Mouse (Mus musculus) heart, embryonic 11.5 days (tissue): ENCODE data around the gene Brd7. TPM values are rescaled to one million over a fixed set of nuclear protein-coding genes. Genes with fewer than 3 reads are reported as not detected.

Source experiments
- ATAC-seq: fragments of 200-750 bp; cut with Nextera tagmentation; replicated peaks from 2 replicates; pipeline ENCODE4 v1.8.0; 2017; ENCODE audit warnings: moderate library complexity; ENCODE audit not compliant: insufficient number of reproducible peaks, low FRiP score, low TSS enrichment
- H3K27ac ChIP-seq: fragments of 300-500 bp; sonication (generic); 2 replicates; pipeline ENCODE4 v1.5.1; 2014; ENCODE audit warnings: mild to moderate bottlenecking, low read depth, low read length
- H3K27me3 ChIP-seq: fragments of 300-500 bp; sonication (generic); 2 replicates; pipeline ENCODE4 v1.6.1; 2014; ENCODE audit warnings: mild to moderate bottlenecking, low read length, mixed read lengths; ENCODE audit not compliant: control insufficient read depth, insufficient read depth
- H3K36me3 ChIP-seq: fragments of 300-500 bp; sonication (generic); 2 replicates; pipeline ENCODE4 v1.6.1; 2014; ENCODE audit warnings: mild to moderate bottlenecking, low read length, moderate library complexity, mixed read lengths; ENCODE audit not compliant: control insufficient read depth, insufficient read depth
- H3K4me1 ChIP-seq: fragments of 300-500 bp; sonication (generic); 2 replicates; pipeline ENCODE4 v1.6.1; 2014; ENCODE audit warnings: low read length; ENCODE audit not compliant: control insufficient read depth, insufficient read depth
- H3K4me2 ChIP-seq: fragments of 300-500 bp; sonication (generic); 2 replicates; pipeline ENCODE4 v1.6.1; 2014; ENCODE audit warnings: mild to moderate bottlenecking, moderate library complexity
- H3K4me3 ChIP-seq: fragments of 300-500 bp; sonication (generic); 2 replicates; pipeline ENCODE4 v1.5.1; 2014; ENCODE audit warnings: low read depth, low read length
- H3K9ac ChIP-seq: fragments of 300-500 bp; sonication (generic); 2 replicates; pipeline ENCODE4 v1.6.1; 2014; ENCODE audit warnings: mild to moderate bottlenecking, low read depth, low read length, moderate library complexity
- H3K9me3 ChIP-seq: fragments of 300-500 bp; sonication (generic); replicated peaks from 2 replicates; pipeline ENCODE4 v1.6.1; 2016; ENCODE audit warnings: low read length; ENCODE audit not compliant: control insufficient read depth
- WGBS: fragments of 180-500 bp; shearing (Covaris S2); extraction: QIAGEN DNeasy Blood & Tissue Kit; methylation state at CpG from one replicate; pipeline ENCODE4 v1.1.7; 2014; ENCODE audit not compliant: insufficient replicate concordance; 5-methylcytosine and 5-hydroxymethylcytosine counted together
- polyA plus RNA-seq: library from polyadenylated mRNA; unstranded; fragments of >200 nt; fragmentation: Nextera tagmentation; extraction: Ambion mirVana; gene quantifications from 2 replicates; pipeline ENCODE4 v1.2.1, GENCODE M21; 2014

Gene Brd7
- polyA plus RNA-seq, 1 experiment from 2014 or later = 79.7 TPM

- H3K36me3 ChIP-seq = peaks cover 10% of the 10 kb centered on the region
- peak overlapping the region; percentile 97 for H3K9ac ChIP-seq
- H3K27me3 ChIP-seq = no peaks in the 10 kb centered on the region
- ATAC-seq = no peak
- WGBS = 31% methylated on average over 11 of the region's 11 CpGs
- H3K9me3 ChIP-seq = no peaks in the 10 kb centered on the region
- peaks cover 11% of the 10 kb centered on the region for H3K4me1 ChIP-seq
- no peak overlapping the region for H3K27ac ChIP-seq
- peak overlapping the region; percentile 97 for H3K4me3 ChIP-seq
- peak overlapping the region; percentile 89 for H3K4me2 ChIP-seq
Measured at GRCm38 (mm10) chr8:88362446-88363150, 604 bp upstream of the Brd7 start.

- ATAC-seq = no peak
- H3K36me3 ChIP-seq = peaks cover 10% of the 10 kb centered on the region
- H3K4me1 ChIP-seq = peaks cover 11% of the 10 kb centered on the region
- H3K9me3 ChIP-seq = no peaks in the 10 kb centered on the region
- H3K27ac ChIP-seq = peak overlapping the region; percentile 86
- no peaks in the 10 kb centered on the region for H3K27me3 ChIP-seq
- H3K9ac ChIP-seq = peak overlapping the region; percentile 97
- H3K4me2 ChIP-seq = peak overlapping the region; percentile 89
- 1% methylated on average over 31 of the region's 31 CpGs for WGBS
- peak overlapping the region; percentile 97 for H3K4me3 ChIP-seq
Measured at GRCm38 (mm10) chr8:88361044-88361707, 818 bp downstream of the Brd7 start.

DNA sequence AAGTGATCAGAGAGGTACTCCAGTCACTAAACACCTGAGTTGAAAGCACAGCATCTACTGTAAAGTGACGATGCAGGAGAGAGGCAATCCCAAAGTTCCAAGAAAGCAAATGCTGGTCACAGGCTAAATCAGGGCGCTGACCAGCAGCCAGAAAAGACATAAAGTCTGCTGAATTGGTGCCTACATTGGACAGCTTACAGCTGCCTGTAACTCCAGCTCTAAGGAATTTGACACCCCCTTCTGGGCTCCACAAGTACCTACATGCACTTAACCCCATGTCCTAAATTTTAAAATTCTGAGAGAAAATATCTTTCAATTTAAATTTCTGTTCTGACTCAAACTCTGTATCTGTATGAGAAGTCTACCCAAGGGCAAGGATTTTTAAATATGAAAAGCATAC lies 2.0 kb downstream of the Brd7 start:
- no peak overlapping the region for H3K9ac ChIP-seq

DNA sequence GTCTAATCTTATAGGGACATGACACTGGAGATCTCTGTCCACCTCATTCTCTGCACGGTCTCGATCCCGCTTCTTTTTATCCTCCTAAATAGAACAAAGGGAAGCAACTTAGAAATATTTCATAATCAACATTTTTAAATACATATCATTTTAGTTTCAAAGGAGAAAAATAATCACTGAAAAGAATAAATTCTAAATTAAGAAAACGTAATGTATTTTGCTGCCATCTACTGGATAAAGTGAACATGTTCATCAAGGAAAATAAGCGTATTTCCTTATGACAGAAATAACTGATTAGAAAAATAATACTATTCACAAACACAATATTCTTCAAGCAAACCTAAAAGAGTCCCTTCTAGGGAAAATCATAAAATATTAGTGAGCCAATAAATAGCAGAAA lies 4.0 kb downstream of the Brd7 start:
- no peak overlapping the region for H3K27ac ChIP-seq
- H3K9me3 ChIP-seq = no peaks in the 10 kb centered on the region
- WGBS = 86% methylated on average over 5 of the region's 5 CpGs

More for the DNA sequence above, 2.0 kb downstream of the Brd7 start:
- H3K27ac ChIP-seq = no peak overlapping the region
- H3K27me3 ChIP-seq = no peaks in the 10 kb centered on the region
- 83% methylated on average over 2 of the region's 2 CpGs for WGBS
- H3K4me1 ChIP-seq = peaks cover 11% of the 10 kb centered on the region
- H3K36me3 ChIP-seq = peaks cover 12% of the 10 kb centered on the region
- peak overlapping the region; percentile 89 for H3K4me2 ChIP-seq
- no peak overlapping the region for H3K4me3 ChIP-seq
- ATAC-seq = no peak
- H3K9me3 ChIP-seq = no peaks in the 10 kb centered on the region

GRCm38 (mm10) chr8:88357226-88357933 lies 4.6 kb downstream of the Brd7 start:
- Histone ChIP-seq H3K27ac (no peak overlapping the region), H3K4me2 (no peak overlapping the region), H3K4me3 (no peak overlapping the region), H3K4me1 (peaks cover 5% of the 10 kb centered on the region; the same call in 1 of the 2 replicates), H3K9ac (no peak overlapping the region), H3K27me3 (no peaks in the 10 kb centered on the region), H3K36me3 (peaks cover 28% of the 10 kb centered on the region), H3K9me3 (no peaks in the 10 kb centered on the region)
- 84% methylated on average over 5 of the region's 5 CpGs for WGBS
- no peak for ATAC-seq

More for the DNA sequence above, 4.0 kb downstream of the Brd7 start:
- no peak overlapping the region for H3K4me2 ChIP-seq
- H3K9ac ChIP-seq = no peak overlapping the region
- H3K27me3 ChIP-seq = no peaks in the 10 kb centered on the region
- H3K36me3 ChIP-seq = peaks cover 26% of the 10 kb centered on the region
- no peak for ATAC-seq
- H3K4me3 ChIP-seq = no peak overlapping the region
- peaks cover 9% of the 10 kb centered on the region for H3K4me1 ChIP-seq

DNA sequence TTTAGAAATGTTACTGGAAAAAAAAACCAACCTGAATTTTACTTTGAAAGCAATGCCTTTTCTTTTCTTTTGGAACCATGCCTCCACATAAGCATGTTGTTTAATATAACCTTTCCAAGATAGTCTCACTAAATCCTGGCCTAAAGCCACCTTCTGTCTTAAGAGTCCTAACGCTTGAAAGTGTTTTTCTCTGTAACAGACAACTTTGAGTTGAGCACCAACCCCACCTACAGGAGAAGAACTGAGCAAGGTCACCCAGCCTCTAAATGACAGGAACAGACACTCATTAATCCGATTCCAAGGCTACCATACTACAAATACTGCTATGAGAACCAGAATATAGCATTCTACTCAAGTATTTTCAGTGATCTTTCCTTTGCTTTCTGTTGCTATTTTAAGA lies 12.9 kb downstream of the Brd7 start:
- Histone ChIP-seq H3K36me3 (peaks cover 47% of the 10 kb centered on the region), H3K27ac (peak overlapping the region; percentile 41; the same call in 1 of the 2 replicates)
- no peak for ATAC-seq

GRCm38 (mm10) chr8:88342026-88342425 lies 20.0 kb downstream of the Brd7 start:
- H3K27ac ChIP-seq = no peak overlapping the region
- H3K27me3 ChIP-seq = no peaks in the 10 kb centered on the region
- H3K4me2 ChIP-seq = no peak overlapping the region
- no peak for ATAC-seq
- H3K4me1 ChIP-seq = peaks cover 6% of the 10 kb centered on the region
- H3K9me3 ChIP-seq = no peaks in the 10 kb centered on the region
- no peak overlapping the region for H3K9ac ChIP-seq
- H3K36me3 ChIP-seq = peaks cover 38% of the 10 kb centered on the region
- 90% methylated on average over 4 of the region's 4 CpGs for WGBS
- no peak overlapping the region for H3K4me3 ChIP-seq

More for the DNA sequence above, 12.9 kb downstream of the Brd7 start:
- Histone ChIP-seq H3K4me3 (no peak overlapping the region), H3K9ac (no peak overlapping the region), H3K27me3 (no peaks in the 10 kb centered on the region), H3K4me1 (no peaks in the 10 kb centered on the region), H3K9me3 (no peaks in the 10 kb centered on the region), H3K4me2 (no peak overlapping the region)
- WGBS = 69% methylated on average over 2 of the region's 2 CpGs

DNA sequence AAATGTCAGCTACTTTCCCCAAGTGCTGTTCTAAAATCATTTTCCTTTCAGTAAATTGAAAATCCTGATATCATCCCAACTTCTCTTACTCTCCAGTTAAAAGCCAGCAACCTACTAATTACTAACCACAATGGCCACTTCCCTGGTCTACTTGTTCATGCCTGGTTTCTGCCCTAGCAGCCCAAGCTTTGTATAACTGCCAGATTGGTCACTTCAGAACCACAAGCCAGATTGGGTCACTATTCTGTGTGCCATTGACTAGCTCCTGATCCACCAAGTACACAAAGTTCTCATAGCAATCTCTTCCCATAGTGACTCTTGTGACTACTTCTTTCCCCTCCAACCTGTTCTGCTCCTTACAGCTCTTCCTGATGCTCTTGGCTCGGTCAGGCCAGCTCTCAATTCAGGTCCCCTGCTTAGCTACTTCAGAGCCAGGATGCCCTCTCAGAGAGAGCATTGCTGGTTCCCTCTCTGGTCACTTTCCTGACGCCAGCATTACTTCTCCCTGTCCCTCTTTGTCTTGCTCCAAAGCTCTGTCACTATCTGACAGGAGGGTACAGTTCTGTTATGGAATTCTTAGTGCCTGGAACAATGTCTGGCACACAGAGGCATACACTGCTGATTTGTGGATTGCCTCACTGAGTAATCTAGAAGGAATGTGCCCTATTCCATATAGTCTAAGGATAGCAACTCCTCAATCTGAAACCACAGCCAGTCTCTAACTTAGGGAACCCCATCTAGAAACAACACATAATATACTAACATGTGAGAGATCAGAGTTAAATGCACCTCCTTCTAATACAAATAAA lies 21.9 kb downstream of the Brd7 start:
- H3K27ac ChIP-seq = peak overlapping the region; percentile 81
- no peak overlapping the region for H3K4me2 ChIP-seq
- ATAC-seq = no peak
- H3K27me3 ChIP-seq = no peaks in the 10 kb centered on the region
- no peaks in the 10 kb centered on the region for H3K9me3 ChIP-seq
- WGBS = 67% methylated on average over 2 of the region's 2 CpGs
- peaks cover 8% of the 10 kb centered on the region for H3K4me1 ChIP-seq
- H3K4me3 ChIP-seq = no peak overlapping the region
- 0 out of 2 replicates have a peak overlapping the region, but pooled peaks have one; percentile 30 for H3K9ac ChIP-seq
- peaks cover 38% of the 10 kb centered on the region for H3K36me3 ChIP-seq
